Mouse (Mus musculus): Measurements from ENCODE around the gene Ndufb5. TPM values are rescaled to one million over a fixed set of nuclear protein-coding genes. Genes with fewer than 3 reads are reported as not detected.

Gene Ndufb5
- polyA plus RNA-seq, 1 experiment = 224 TPM

- H3ac ChIP-seq (ENCODE audit: control insufficient read depth, insufficient read length) = no peak overlapping the region
- no peak overlapping the region for H3K4me3 ChIP-seq
- H3K27me3 ChIP-seq (ENCODE audit: control insufficient read depth, insufficient read depth, insufficient read length) = no peaks in the 10 kb centered on the region
- H3K79me2 ChIP-seq (ENCODE audit: control insufficient read depth, insufficient read depth) = peaks cover 3% of the 10 kb centered on the region
- TF ChIP-seq E2F4 (IDR thresholded peaks at IDR 0.05; ENCODE audit: insufficient read depth) = no peak
- TF ChIP-seq POLR2AphosphoS2 (IDR thresholded peaks at IDR 0.05; ENCODE audit: insufficient read length, low read depth) = no peak
- TF ChIP-seq USF1 (IDR thresholded peaks at IDR 0.05; ENCODE audit: low read depth) = no peak
- no peak for TF ChIP-seq TCF12 (IDR thresholded peaks at IDR 0.05; ENCODE audit: insufficient read depth, poor library complexity, severe bottlenecking)
- no peak for TF ChIP-seq POLR2A (IDR thresholded peaks at IDR 0.05; ENCODE audit: insufficient read length, low read depth)
- no peak for TF ChIP-seq SRF (IDR thresholded peaks at IDR 0.05; ENCODE audit: control insufficient read depth, insufficient read length, low read depth)
- TF ChIP-seq REST (IDR thresholded peaks at IDR 0.05; ENCODE audit: insufficient read depth, insufficient read length) = no peak
- no peak for TF ChIP-seq TCF3 (IDR thresholded peaks at IDR 0.05; ENCODE audit: insufficient read length, low read depth)
- no peak for TF ChIP-seq CEBPB (IDR thresholded peaks at IDR 0.05; ENCODE audit: insufficient read depth, poor library complexity, severe bottlenecking)
- TF ChIP-seq MYOD1 (IDR thresholded peaks at IDR 0.05; ENCODE audit: control insufficient read depth in 1 of 3, insufficient read length in 2 of 3, low read depth in 2 of 3) = no peak
- TF ChIP-seq MYOG (IDR thresholded peaks at IDR 0.05; ENCODE audit: control insufficient read depth in 1 of 3, insufficient read depth in 1 of 3, insufficient read length in 2 of 3, low read depth in 2 of 3) = no peak
- TF ChIP-seq MAX (IDR thresholded peaks at IDR 0.05; ENCODE audit: low read depth) = no peak
- H3K4me2 ChIP-seq (ENCODE audit: low read depth) = no peak overlapping the region
- H3K36me3 ChIP-seq (ENCODE audit: control insufficient read depth, insufficient read depth) = peaks cover 42% of the 10 kb centered on the region
These were observed 13.2 kb downstream of the Ndufb5 start for GRCm38 (mm10) chr3:32749820-32750579.

GRCm38 (mm10) chr3:32754384-32754915, 17.7 kb downstream of the Ndufb5 start:
- TF ChIP-seq MYOG (IDR thresholded peaks at IDR 0.05; ENCODE audit: control insufficient read depth in 1 of 3, insufficient read depth in 1 of 3, insufficient read length in 2 of 3, low read depth in 2 of 3) (no peak), SRF (IDR thresholded peaks at IDR 0.05; ENCODE audit: control insufficient read depth, insufficient read length, low read depth) (no peak), USF1 (IDR thresholded peaks at IDR 0.05; ENCODE audit: low read depth) (no peak), TCF3 (IDR thresholded peaks at IDR 0.05; ENCODE audit: insufficient read length, low read depth) (no peak), POLR2AphosphoS2 (IDR thresholded peaks at IDR 0.05; ENCODE audit: insufficient read length, low read depth) (no peak), TCF12 (IDR thresholded peaks at IDR 0.05; ENCODE audit: insufficient read depth, poor library complexity, severe bottlenecking) (no peak), REST (IDR thresholded peaks at IDR 0.05; ENCODE audit: insufficient read depth, insufficient read length) (no peak), MYOD1 (IDR thresholded peaks at IDR 0.05; ENCODE audit: control insufficient read depth in 1 of 3, insufficient read length in 2 of 3, low read depth in 2 of 3) (no peak), E2F4 (IDR thresholded peaks at IDR 0.05; ENCODE audit: insufficient read depth) (no peak), MAX (IDR thresholded peaks at IDR 0.05; ENCODE audit: low read depth) (no peak), CEBPB (IDR thresholded peaks at IDR 0.05; ENCODE audit: insufficient read depth, poor library complexity, severe bottlenecking) (no peak), POLR2A (IDR thresholded peaks at IDR 0.05; ENCODE audit: insufficient read length, low read depth) (no peak)
- Histone ChIP-seq H3K36me3 (ENCODE audit: control insufficient read depth, insufficient read depth) (peaks cover 21% of the 10 kb centered on the region), H3K4me3 (no peak overlapping the region), H3K79me2 (ENCODE audit: control insufficient read depth, insufficient read depth) (no peaks in the 10 kb centered on the region), H3K4me2 (ENCODE audit: low read depth) (no peak overlapping the region), H3ac (ENCODE audit: control insufficient read depth, insufficient read length) (no peak overlapping the region), H3K27me3 (ENCODE audit: control insufficient read depth, insufficient read depth, insufficient read length) (no peaks in the 10 kb centered on the region)

- no peak overlapping the region for H3K4me3 ChIP-seq
- H3ac ChIP-seq (ENCODE audit: control insufficient read depth, insufficient read length) = no peak overlapping the region
- H3K79me2 ChIP-seq (ENCODE audit: control insufficient read depth, insufficient read depth) = no peaks in the 10 kb centered on the region
- H3K27me3 ChIP-seq (ENCODE audit: control insufficient read depth, insufficient read depth, insufficient read length) = no peaks in the 10 kb centered on the region
- TF ChIP-seq TCF12 (IDR thresholded peaks at IDR 0.05; ENCODE audit: insufficient read depth, poor library complexity, severe bottlenecking) (no peak), CEBPB (IDR thresholded peaks at IDR 0.05; ENCODE audit: insufficient read depth, poor library complexity, severe bottlenecking) (no peak), TCF3 (IDR thresholded peaks at IDR 0.05; ENCODE audit: insufficient read length, low read depth) (no peak), POLR2AphosphoS2 (IDR thresholded peaks at IDR 0.05; ENCODE audit: insufficient read length, low read depth) (no peak), USF1 (IDR thresholded peaks at IDR 0.05; ENCODE audit: low read depth) (no peak), POLR2A (IDR thresholded peaks at IDR 0.05; ENCODE audit: insufficient read length, low read depth) (no peak), MYOG (IDR thresholded peaks at IDR 0.05; ENCODE audit: control insufficient read depth in 1 of 3, insufficient read depth in 1 of 3, insufficient read length in 2 of 3, low read depth in 2 of 3) (no peak)
- H3K36me3 ChIP-seq (ENCODE audit: control insufficient read depth, insufficient read depth) = no peaks in the 10 kb centered on the region
- H3K4me2 ChIP-seq (ENCODE audit: low read depth) = no peak overlapping the region
These were observed 22.4 kb downstream of the Ndufb5 start for GRCm38 (mm10) chr3:32759212-32759611.

- TF ChIP-seq POLR2A (IDR thresholded peaks at IDR 0.05; ENCODE audit: insufficient read length, low read depth) (no peak), TCF12 (IDR thresholded peaks at IDR 0.05; ENCODE audit: insufficient read depth, poor library complexity, severe bottlenecking) (no peak), POLR2AphosphoS2 (IDR thresholded peaks at IDR 0.05; ENCODE audit: insufficient read length, low read depth) (no peak), MYOG (IDR thresholded peaks at IDR 0.05; ENCODE audit: control insufficient read depth in 1 of 3, insufficient read depth in 1 of 3, insufficient read length in 2 of 3, low read depth in 2 of 3) (no peak), REST (IDR thresholded peaks at IDR 0.05; ENCODE audit: insufficient read depth, insufficient read length) (no peak), MAX (IDR thresholded peaks at IDR 0.05; ENCODE audit: low read depth) (no peak), E2F4 (IDR thresholded peaks at IDR 0.05; ENCODE audit: insufficient read depth) (no peak), CEBPB (IDR thresholded peaks at IDR 0.05; ENCODE audit: insufficient read depth, poor library complexity, severe bottlenecking) (no peak), SRF (IDR thresholded peaks at IDR 0.05; ENCODE audit: control insufficient read depth, insufficient read length, low read depth) (no peak), TCF3 (IDR thresholded peaks at IDR 0.05; ENCODE audit: insufficient read length, low read depth) (no peak)
- Histone ChIP-seq H3K79me2 (ENCODE audit: control insufficient read depth, insufficient read depth) (no peaks in the 10 kb centered on the region), H3K4me3 (no peak overlapping the region), H3ac (ENCODE audit: control insufficient read depth, insufficient read length) (no peak overlapping the region), H3K36me3 (ENCODE audit: control insufficient read depth, insufficient read depth) (no peaks in the 10 kb centered on the region), H3K4me2 (ENCODE audit: low read depth) (no peak overlapping the region), H3K27me3 (ENCODE audit: control insufficient read depth, insufficient read depth, insufficient read length) (no peaks in the 10 kb centered on the region)
These were observed 26.2 kb downstream of the Ndufb5 start for GRCm38 (mm10) chr3:32762962-32763361.
